Mouse (Mus musculus) testis, postnatal 10 days (tissue): ENCODE results near the gene Dagla.
A peak's percentile ranks its signal among the peaks of the same experiment; 100 is the strongest.

ENCODE experiments used
- DNase-seq: peaks from one replicate; pipeline ENCODE4 v3.0.0; 2021; ENCODE audit warnings: low spot score

Gene Dagla

DNA sequence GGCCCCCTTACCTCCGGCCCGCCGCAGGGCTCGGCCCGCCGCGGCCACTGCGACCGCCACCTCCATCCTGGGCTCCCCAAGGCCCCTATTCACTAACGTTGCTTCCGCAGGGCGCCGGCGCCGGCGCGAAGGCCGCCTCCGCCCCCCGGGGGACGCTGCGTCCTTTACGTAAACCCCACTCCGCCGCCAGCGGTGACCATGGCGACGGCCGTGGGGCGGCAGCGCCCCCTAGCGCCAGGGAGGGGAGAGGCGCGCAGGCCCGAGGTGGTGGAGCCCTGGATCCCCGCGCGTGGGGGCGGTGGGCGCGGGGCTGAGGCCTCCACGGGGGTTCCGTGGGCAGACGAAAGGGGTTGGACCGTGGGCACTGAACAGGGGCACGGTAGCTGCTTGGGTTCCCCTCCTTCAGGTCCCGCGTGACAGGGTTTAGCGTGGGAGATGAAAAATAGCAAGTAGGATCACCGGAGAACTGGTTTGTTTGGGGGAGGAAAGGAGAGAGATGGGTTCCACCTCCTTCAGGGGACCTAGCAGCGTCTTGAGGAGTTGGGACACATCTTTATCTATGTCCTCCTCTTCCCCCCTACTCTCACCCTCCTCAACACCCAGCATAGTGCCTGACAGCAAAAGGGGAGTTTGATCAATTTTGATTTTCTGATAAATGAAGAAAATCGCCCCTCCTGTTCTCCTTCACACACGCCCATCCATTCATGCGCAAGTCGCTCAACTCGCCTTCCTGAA is at the start of gene Dagla:
Gene Dagla (minus strand): TSS at position 68 of the 735 bp plus-strand sequence.
- DNase-seq: peak; percentile 91

DNA sequence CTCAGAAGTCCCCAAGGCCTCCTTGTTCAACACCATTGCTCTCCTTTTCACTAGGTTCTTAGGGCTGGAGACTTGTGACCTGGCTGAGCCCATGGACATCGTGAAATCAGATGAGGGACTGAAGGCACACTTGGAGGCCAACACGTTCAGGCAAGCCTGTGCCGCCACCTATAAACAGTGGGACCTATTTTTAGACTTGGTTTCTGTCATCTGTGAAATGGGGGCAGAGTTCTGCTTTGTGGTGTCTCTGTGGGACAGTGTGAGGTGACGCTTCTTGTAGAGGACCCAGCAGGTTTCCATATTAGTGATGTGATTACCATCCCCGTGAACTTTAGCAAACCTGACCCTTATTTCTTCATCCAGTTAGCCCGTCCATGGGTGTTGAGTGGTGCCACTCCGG is 47.5 kb upstream of the Dagla start:
- DNase-seq: no peak

DNA sequence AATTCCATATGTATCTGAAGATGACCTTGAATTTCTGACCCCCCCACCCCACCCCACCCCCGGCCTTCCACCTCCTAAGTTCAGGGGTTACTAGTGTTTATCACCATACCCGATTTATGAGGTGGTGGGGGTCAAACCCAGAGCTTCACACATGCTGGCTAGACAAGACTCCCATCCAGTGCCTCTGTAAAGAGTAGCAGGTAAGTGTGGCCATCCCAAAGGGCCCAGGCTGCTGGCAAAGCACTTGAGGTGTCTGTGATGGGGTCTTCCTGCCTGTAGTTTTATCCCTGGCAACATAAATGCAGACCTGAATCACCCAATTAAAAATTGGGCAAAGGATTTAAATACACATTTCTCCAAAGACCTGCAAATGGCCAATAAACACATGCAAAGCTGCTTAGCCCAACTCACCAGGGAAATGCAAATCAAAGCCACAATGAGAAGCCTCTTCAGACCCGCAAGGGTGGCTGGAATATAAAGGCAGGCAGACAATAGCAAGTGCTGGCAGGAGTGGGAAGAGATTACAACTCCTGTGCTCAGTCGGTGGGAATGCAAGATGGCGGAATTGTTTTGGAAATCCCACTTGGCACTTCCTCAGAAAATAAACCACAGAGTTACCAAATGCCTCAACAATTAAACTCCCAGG is 43.1 kb upstream of the Dagla start:
- DNase-seq: no peak

DNA sequence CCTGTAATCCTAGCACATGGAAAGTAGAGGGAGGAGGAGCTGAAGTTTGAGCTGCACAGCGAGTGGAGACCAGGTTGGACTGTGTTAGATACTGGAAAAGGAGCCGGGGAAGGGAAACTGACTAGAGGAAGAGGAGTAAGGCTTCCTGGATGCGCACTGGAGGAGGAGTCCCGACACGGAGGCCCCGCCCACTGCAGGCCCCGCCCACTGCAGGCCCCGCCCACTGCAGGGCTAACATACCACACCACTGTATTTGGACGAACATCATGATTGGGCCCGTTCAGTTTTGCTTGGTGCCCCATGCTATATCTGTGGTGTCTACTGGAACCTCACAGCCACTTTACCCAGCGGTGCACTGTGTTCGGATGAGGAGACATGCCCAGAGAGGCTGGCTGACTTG is 41.0 kb upstream of the Dagla start:
- DNase-seq: peak; percentile 66

DNA sequence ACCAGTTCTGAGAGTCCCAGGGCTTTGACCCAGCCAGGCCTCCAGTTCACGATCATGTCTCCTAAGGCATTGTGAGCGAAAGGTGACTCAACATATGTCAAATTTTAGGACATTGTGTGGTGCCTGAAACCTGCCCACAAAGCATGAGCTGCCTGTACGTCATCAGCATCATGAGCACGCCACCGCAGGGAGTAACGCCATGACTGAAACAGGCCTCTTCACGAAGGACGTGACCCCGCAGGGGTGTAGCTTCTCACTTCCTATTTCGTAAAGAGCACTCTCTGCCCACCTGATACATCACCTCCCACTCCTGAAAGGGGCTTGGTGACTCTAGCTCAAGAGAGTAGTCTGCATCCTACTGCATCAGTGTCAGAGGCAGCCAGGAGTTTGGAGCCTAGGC is 39.2 kb upstream of the Dagla start:
- DNase-seq: no peak

DNA sequence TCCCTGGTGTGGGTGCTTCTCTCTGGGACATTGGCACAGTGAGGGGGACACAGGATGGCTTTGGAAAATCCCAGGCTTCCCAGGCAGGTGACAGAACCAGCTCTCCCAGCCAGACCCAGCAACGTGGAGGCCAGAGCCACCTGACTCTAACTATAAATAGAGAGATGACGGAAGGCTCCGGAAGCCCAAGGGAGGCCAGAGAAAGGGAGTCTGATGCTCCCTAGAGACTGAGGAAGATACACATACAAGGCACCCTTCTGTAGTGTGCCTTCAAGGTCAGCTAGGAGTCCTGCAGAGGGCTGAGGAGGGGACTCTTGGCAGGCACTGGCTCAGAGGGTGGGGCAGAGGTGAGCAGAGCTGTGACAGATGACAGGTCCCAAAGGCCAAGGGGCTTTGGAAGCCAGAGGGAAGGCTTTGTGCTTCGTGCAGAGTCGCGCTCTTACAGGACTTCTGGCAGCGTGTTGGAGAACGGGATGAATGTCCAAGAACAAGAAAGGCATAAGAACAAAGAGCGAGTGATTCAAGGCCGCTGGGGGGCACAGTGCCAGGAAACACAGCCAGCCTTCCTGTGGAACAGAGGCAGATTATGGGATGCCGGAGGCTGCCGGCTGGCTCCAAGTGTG is 37.3 kb upstream of the Dagla start:
- DNase-seq: peak; percentile 92

DNA sequence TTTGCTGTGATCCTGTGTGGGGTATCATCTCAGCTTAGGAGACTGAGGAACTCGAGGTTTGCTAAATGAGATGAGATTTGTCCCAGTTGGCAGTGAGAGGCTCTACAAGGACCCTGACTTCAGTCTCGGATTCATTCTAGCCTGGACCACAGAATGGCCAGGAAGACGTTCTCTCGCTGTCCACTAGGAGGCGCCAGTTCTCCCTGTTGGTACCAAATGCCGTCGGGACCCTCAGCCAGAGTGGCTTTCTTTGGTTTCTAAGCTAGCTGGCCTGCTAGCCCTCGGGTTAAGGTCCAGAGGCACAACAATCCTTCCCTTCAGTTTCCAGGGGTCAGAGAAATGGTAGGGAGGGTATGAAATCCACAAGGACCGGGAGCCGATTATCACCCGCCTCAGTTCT is 36.5 kb upstream of the Dagla start:
- peak; percentile 87 for DNase-seq

DNA sequence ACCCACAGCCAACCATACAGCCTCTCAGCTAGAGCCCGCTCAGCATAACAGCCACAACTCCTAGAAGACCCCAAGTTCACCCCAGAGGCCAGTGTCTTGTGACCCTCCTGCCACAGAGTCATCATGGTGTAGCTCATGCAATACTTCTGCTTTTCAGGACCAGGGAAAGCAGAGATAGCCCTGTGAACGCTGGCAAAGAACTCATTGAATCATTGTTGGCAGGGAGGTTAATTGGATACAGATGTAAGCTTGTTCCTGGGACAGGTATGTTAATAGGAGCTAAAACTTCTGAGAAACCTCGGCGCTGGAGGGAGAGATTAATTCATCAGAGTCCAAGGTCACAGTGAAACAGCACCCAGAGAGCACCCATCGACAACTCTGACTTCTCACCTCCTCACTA is 36.0 kb upstream of the Dagla start:
- DNase-seq: no peak

DNA sequence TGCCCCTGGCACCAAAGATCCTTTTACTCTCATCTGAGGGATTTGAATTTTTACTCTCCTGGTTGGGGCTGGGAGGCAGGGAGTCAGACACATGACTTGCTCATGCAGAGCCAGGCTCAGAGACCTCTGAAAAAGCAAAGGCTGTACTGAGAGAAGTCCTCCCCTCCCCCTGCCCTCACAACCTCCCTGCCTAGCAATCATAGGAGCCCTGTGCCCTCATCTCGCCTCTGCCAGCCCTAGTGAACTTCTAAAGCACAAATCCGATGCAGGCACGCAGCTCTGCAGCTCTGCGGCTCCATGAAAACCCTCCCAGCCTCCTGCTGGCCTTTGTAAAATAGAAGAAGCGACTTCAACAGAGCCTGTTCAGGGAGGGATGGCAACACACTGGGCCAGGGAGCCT is 34.6 kb upstream of the Dagla start:
- no peak for DNase-seq

DNA sequence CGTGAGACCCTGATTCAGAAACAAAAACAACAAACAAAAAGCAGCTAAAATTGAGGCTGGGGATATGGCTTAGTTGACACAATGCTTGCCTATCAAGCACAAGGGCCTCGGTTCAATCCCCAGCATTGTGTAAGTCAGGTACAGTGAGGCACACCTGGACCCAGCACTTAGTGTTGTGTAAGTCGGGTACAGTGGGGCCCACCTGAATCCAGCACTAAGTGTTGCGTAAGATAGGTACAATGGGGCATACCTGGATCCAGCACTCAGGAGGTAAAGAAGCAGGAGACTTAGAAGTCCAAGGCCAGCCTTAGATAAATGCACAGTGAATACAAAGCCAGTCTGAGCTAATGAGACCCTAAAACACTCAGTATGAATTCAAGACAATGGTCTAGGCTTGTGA is 34.0 kb upstream of the Dagla start:
- DNase-seq: no peak

DNA sequence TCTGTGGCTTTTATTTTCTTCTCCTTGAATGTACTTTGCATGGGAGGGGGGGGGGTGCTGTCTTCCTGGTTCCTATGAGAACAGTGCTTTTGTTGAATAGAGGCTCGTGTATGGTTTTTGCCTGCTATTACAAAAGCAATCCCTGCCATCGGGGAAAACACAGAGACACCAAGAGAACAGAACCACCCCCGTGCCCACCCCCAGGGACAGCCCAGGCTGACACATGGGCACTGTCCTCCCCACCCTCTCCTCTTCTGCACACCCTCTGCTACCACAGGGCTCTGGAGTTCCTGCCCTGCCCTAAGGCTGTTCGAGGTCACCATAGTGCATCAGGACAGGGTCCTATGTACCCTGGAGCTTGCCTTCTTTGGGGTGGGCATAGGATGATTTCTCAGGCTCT is 29.8 kb upstream of the Dagla start:
- DNase-seq: no peak

DNA sequence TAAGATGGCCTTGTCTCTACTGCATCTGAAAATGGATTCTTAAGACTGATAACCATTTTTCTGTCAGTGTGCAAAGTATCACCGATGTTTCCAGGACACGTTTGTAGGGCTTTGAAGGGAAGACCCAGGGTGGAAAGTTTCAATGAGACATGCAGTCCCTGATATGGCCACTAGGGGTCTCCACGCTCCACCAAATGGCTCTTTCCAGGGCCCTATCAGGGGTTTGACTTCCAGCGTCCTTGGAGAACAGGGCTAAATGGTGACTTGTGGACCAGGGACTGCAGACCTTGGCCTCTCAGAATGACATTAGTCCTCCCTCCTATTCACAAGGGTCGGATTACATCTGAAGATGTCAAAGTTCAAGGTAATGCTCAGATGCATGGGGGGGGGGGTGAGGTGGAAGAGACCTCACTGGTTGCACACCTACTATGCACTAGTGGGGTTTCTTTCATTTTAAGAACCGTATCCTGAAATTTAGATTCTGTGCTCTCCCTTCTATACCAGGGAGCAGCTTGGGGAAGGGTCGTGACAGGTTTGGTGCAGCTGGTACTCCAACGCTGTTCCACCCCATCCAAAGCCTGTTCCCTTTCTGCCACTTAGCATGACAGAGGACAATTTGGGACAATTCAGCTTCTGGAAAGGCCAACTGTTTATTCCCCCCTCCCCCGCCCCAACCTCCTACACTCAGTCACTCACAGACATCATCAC is 29.0 kb upstream of the Dagla start:
- DNase-seq: peak; percentile 83

DNA sequence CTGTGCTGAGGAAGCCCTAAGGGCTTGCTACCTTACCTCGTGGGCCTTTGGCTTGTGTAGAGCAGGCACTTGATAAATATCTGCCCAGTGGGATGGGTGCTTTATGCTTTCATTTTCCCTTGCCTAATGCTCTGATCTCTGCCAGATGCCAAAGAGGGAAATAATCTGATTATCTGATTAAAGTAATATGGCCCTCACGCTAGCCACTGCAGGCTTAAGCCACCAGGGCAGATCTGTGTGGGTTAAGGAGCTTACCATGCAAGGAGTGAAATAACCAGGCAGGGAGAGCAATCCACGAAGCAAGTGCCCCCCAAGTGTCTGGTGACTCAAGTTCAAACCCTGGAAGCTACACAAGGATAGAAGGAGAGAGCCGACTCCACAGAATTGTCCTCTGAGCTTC is 27.0 kb upstream of the Dagla start:
- no peak for DNase-seq

DNA sequence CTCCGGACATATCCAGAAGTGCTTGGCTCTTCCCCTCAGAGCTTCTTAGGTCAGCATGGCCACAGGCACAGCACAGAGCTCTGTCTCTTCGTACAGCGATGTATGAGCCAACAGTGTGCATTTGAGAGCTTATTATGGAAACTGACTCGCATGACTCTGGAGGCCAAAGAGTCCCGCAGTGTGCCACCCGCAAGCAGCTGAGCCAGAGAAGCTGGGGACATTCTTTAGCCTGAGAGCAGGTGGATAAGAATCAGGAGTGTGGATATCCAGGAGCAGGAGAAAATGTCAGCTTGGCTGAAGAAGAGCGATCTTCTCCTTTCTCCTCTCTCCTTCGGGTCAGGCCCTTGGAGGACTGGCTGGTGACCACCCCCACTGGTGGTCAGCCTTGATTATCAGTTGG is 24.4 kb upstream of the Dagla start:
- no peak for DNase-seq

DNA sequence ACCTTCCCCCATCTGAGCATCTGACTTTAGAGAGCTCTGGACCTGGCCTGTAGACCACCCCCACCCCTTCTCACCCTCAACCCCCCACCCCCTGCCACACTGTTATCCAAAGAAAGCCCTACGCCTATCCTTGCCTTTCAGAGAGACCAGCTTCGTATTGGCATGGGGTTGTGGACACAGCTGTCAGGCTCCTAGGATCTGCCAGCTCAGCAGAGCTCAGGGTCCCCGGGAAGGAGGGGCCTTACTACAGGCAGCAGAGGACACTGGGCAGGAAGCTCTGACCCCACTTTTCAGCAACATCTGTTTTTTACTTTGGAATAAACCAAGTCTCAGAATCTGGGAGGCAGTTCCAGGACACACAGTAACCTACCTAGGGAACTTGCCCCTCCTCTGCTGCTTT is 21.9 kb upstream of the Dagla start:
- DNase-seq: no peak

DNA sequence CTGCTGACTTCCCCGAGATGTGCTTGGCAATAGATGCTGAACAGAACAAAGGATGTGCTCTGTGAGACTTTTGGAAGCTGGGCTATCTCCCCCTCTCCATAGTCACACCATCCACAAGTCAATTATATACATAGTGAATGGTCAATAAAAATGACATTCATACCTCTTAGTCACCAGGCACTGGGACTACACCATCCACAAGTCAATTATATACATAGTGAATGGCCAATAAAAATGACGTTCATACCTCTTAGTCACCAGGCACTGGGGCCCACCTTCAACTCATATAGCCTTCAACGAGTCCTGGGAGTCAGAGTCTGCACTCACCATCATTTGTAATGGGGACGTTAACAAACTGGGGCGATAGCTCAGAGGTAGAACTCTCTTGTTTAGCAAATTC is 19.2 kb upstream of the Dagla start:
- DNase-seq: no peak

DNA sequence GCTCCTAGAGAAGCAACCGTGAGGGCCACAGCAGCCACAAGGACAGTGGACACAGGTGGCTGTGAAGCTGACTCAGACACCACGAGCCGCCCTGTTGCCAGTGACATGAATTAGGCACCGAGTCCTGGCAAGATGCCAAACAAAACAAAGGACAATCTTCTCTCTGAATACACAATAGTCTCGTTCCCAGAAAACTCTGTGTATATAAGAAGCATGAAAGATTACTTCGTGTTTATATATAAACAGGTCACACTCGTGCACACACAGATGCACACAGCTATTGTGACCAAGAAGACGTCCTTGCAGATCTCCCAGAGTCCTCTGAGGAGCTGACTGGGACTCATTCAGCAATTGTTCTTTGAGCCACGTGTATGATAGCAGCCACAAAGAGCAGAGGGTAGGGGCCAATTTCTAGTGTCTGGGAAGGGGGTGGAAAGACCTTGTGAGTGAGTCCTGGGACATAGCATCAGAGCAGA is 18.7 kb upstream of the Dagla start:
- DNase-seq: no peak

DNA sequence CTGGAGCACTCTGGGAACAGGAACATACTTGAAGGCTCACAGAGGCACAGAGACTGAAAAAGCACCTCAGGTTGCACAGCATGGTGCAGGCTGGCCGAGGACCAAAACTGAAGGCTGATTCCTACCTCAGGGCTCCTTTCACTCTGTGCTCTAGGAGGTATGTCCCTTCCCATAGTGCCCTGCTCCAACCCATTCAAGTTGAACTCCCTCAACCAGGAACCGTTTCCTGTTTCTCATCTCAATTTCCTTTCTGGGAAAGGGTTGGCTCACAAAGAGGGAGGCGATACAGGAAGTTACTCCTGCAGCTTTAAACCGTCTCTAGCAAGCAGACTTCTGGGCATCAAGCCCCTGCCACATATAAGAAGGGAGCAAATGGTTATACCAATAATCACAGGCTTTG is 13.1 kb upstream of the Dagla start:
- no peak for DNase-seq

DNA sequence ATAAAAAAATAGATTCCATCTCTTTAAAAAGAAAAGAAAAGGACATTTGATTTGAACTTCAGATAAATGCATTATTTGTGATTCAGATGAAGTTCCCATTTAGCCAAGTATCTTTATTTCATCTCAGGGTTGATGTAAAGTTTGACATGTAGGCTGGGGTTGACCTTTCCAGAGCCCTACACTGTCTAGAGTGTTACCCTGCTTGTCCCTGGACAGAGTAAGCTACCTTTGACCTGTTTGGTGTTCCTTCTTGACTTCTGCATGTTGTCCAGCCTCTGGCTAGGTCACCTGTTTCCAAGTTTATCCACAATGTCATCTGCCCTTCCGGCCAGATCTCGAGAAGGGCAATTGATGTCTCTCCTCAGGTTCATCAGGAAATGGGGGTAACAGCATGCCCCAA is 12.7 kb upstream of the Dagla start:
- DNase-seq: no peak

DNA sequence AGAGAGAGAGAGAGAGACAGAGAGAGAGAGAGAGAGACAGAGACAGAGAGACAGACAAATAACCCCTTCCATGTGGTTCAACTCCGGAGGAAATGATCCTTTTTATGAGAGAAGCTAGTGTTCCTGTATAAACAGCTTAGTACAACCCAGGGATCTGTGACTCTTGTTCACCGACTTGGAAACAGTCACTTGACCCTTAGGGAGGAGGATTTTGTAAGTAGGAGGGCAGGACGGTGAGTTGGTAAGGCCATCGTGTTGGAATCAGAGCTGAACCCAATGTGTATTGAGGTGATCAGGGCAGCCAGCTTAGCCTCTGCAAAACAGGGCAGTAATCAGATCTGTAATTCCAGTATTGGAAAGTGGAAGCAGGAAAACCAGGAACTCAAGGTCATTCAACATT is 12.3 kb upstream of the Dagla start:
- no peak for DNase-seq

DNA sequence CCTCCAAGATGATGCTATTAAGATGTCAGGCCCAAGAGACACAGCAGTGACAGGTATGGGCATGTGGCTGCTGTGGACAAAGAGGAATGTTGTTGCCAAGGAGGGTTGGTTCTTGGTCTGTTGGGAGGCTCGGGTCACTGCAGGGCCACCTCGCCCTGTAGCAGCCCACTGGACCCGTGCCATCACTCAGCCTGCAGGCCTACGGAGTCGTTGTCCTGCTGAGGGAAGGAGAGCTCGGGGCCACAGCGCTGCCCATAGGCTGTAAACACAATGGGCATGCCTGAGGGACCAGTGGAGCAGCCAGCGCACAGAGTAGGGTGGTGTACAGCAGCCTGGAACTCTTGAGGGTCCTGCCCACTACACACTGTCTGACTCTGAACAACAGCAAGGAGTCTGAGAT is 7.4 kb upstream of the Dagla start:
- no peak for DNase-seq

DNA sequence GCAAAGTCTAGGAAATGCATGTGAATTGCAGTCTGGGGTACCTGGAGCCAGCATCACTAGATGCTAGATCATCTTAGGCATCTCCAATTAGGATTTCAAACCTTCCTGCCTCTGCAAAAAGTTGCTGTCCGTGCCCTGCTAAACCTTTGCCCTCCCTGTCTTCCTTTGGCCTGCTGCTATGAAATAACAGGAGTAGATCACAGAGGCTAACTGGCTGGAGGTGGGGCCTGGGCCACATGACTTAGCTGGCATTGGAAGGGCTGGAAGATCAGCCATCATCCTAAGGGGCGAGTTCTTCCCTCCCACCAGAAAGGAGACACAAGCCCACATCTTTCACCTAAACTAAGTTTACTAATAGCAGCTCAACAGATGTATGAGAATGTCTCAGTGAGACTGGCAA is 4.3 kb upstream of the Dagla start:
- no peak for DNase-seq

DNA sequence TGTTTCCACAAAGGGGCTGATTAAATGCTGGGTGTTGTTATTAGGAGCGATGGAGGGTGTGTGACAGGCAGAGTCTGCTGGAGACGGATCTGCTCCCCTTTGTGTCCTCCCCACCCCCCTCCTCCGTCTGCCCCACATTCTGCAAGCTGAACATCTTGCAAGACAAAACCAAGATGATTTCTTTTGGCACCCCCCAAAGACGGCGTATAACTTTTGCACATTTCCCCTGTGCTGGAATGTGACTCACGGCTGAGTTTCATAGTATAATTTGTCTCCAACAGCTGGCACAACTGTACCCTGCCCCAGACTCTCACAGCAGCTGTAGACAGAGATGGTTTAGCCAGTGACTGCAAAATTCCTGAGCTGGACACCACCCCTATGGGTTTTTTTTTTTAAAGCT is 3.3 kb upstream of the Dagla start:
- DNase-seq: no peak
